Mouse (Mus musculus) embryonic facial prominence, embryonic 12.5 days (tissue): ENCODE results near the gene Itih1. TPM values are rescaled to one million over a fixed set of nuclear protein-coding genes. Genes with fewer than 3 reads are reported as not detected.
A peak's percentile ranks its signal among the peaks of the same experiment; 100 is the strongest.

Experiments
- ATAC-seq: fragments of 200-750 bp; cut with Nextera tagmentation; 2 replicates; pipeline ENCODE4 v1.8.0; 2017; ENCODE audit not compliant: insufficient number of reproducible peaks, insufficient read depth, low FRiP score, low TSS enrichment
- H3K27ac ChIP-seq: fragments of 300-500 bp; sonication (generic); 2 replicates; pipeline ENCODE4 v1.5.1; 2016; ENCODE audit warnings: mild to moderate bottlenecking
- H3K27me3 ChIP-seq: fragments of 300-500 bp; sonication (generic); 2 replicates; pipeline ENCODE4 v1.6.1; 2016; ENCODE audit warnings: mild to moderate bottlenecking, moderate library complexity
- H3K36me3 ChIP-seq: fragments of 300-500 bp; sonication (generic); 2 replicates; pipeline ENCODE4 v1.6.1; 2016; ENCODE audit warnings: mild to moderate bottlenecking
- H3K4me1 ChIP-seq: fragments of 300-500 bp; sonication (generic); 2 replicates; pipeline ENCODE4 v1.6.1; 2016
- H3K4me2 ChIP-seq: fragments of 300-500 bp; sonication (generic); replicated peaks from 2 replicates; pipeline ENCODE4 v1.6.1; 2016; ENCODE audit warnings: mild to moderate bottlenecking, moderate library complexity
- H3K4me3 ChIP-seq: fragments of 300-500 bp; sonication (generic); 2 replicates; pipeline ENCODE4 v1.5.1; 2016; ENCODE audit warnings: mild to moderate bottlenecking
- H3K9ac ChIP-seq: fragments of 300-500 bp; sonication (generic); 2 replicates; pipeline ENCODE4 v1.6.1; 2016; ENCODE audit warnings: mild to moderate bottlenecking, moderate library complexity
- H3K9me3 ChIP-seq: fragments of 300-500 bp; sonication (generic); 2 replicates; pipeline ENCODE4 v1.6.1; 2016; ENCODE audit warnings: mild to moderate bottlenecking, moderate library complexity
- WGBS: fragments of 180-500 bp; shearing (Covaris S2); methylation state at CpG from one replicate; pipeline ENCODE4 v1.1.7; 2016; 5-methylcytosine and 5-hydroxymethylcytosine counted together
- polyA plus RNA-seq: library from polyadenylated mRNA; unstranded; fragments of >200 nt; fragmentation: Nextera tagmentation; extraction: Ambion mirVana; gene quantifications from 2 replicates; pipeline ENCODE4 v1.2.1, GENCODE M21; 2016

Itih1 gene
- polyA plus RNA-seq, 1 experiment from 2014 or later = not detected

DNA sequence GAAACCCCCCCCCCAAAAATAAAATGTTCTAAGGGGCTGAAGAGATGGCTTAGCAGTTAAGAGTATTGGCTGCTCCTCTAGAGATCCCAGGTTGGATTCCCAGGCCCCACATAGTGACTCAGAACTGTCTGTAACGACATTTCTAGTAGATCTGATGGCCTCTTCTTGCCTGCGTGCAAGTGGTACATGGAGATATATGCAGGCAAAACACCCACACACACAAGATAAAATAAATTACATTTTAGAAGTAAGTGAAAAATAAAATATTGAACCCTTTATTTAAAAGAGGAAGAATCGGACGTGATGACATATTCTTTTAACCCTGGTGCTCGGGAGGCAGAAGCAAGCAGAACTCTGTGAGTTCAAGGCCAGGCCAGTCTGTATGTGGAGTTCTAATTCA is 40.5 kb downstream of the Itih1 start:
- H3K9me3 ChIP-seq = no peaks in the 10 kb centered on the region
- no peak overlapping the region for H3K9ac ChIP-seq
- H3K4me2 ChIP-seq = no peak overlapping the region
- no peak for ATAC-seq
- no peaks in the 10 kb centered on the region for H3K36me3 ChIP-seq
- H3K27me3 ChIP-seq = no peaks in the 10 kb centered on the region
- no peak overlapping the region for H3K4me3 ChIP-seq
- 92% methylated on average over 5 of the region's 5 CpGs for WGBS
- H3K4me1 ChIP-seq = no peaks in the 10 kb centered on the region
- H3K27ac ChIP-seq = no peak overlapping the region

DNA sequence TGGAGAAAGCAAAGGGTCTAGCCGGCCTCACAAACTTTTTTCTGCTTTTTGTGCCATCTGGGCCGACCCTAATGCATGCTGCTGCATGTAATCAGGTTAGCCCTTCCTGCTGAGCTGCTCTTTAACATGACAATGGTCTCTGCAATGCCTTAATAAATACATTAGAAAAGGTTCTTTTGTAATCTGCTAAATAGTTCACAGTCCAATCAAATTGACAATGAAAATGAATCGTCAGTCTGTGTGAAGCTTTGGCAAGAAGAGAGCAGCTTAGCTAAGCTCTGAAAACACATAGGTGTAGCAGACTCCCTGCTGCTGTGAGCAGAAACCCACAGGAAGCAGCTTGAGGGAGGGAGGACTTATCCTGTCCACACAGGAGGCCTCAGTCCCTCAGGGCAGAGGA is 43.1 kb downstream of the Itih1 start:
- Histone ChIP-seq H3K36me3 (no peaks in the 10 kb centered on the region), H3K4me2 (no peak overlapping the region), H3K27ac (no peak overlapping the region), H3K9ac (no peak overlapping the region), H3K4me3 (no peak overlapping the region), H3K4me1 (no peaks in the 10 kb centered on the region), H3K9me3 (no peaks in the 10 kb centered on the region), H3K27me3 (no peaks in the 10 kb centered on the region)
- WGBS = 70% methylated on average over 3 of the region's 3 CpGs
- no peak for ATAC-seq

- Histone ChIP-seq H3K4me2 (peak overlapping the region; percentile 25), H3K9me3 (no peaks in the 10 kb centered on the region), H3K36me3 (no peaks in the 10 kb centered on the region), H3K27ac (no peak overlapping the region), H3K27me3 (no peaks in the 10 kb centered on the region), H3K4me1 (peaks cover 8% of the 10 kb centered on the region), H3K4me3 (no peak overlapping the region), H3K9ac (no peak overlapping the region)
- ATAC-seq = no peak
- 11% methylated on average over 8 of the region's 9 CpGs for WGBS
Measured at GRCm38 (mm10) chr14:30888271-30888732, 54.8 kb downstream of the Itih1 start.

- ATAC-seq = no peak
- WGBS = 87% methylated on average over 3 of the region's 3 CpGs
- no peaks in the 10 kb centered on the region for H3K27me3 ChIP-seq
Measured at GRCm38 (mm10) chr14:30886204-30886603, 56.9 kb downstream of the Itih1 start, which contains the start of gene Itih4. TSS of gene Itih4 (plus strand) at chr14:30886476.

DNA sequence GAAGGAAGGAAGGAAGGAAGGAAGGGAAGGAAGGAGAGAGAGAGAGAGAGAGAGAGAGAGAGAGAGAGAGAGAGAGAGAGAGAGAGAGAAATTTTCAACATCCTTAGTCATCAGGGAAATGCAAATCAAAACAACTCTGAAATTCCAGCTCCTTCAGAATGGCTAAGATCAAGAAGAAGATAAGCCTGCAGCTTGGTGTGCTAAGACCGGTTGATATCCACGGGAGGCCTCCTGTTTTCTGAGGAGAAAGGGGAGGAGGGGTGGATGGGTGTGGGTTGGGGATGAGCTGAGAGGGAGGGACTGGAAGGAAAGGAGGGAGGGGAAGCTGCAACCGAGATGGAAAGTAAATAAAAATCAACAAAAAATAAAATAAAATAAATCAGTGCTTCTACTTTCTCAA is 57.8 kb downstream of the Itih1 start:
- Histone ChIP-seq H3K4me2 (no peak overlapping the region), H3K4me3 (no peak overlapping the region), H3K27me3 (no peaks in the 10 kb centered on the region), H3K9ac (no peak overlapping the region), H3K9me3 (no peaks in the 10 kb centered on the region), H3K4me1 (peaks cover 8% of the 10 kb centered on the region), H3K36me3 (no peaks in the 10 kb centered on the region), H3K27ac (no peak overlapping the region)
- 5% methylated on average over 3 of the region's 3 CpGs for WGBS
- no peak for ATAC-seq

More at GRCm38 (mm10) chr14:30886204-30886603, 56.9 kb downstream of the Itih1 start, which contains the start of gene Itih4:
- H3K36me3 ChIP-seq = no peaks in the 10 kb centered on the region
- H3K4me2 ChIP-seq = no peak within 1 kb of the TSS
- no peak within 1 kb of the TSS for H3K9ac ChIP-seq
- H3K4me3 ChIP-seq = no peak within 1 kb of the TSS
- H3K27ac ChIP-seq = no peak within 1 kb of the TSS
- peaks cover 8% of the 10 kb centered on the region for H3K4me1 ChIP-seq
- H3K9me3 ChIP-seq = no peaks in the 10 kb centered on the region

DNA sequence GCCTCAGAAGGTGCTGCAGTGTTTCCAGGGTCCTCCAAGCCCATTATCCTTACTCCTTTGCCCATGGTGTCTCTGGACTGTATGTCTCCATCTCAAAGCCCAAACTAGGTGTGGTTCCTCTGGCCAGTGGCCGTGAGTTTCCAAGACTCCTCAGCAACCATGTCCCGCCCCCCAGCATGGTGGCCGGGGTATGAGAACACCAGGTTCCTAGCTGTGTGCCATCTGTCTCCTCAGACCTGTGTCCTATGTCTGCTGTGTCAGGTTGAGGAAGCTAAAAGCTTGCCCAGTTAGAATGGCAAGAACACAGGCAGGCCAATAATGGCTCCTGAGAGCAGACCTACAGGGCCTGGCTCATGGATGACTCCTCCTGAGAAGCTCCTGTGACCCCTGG is 61.4 kb downstream of the Itih1 start:
- ATAC-seq = no peak

DNA sequence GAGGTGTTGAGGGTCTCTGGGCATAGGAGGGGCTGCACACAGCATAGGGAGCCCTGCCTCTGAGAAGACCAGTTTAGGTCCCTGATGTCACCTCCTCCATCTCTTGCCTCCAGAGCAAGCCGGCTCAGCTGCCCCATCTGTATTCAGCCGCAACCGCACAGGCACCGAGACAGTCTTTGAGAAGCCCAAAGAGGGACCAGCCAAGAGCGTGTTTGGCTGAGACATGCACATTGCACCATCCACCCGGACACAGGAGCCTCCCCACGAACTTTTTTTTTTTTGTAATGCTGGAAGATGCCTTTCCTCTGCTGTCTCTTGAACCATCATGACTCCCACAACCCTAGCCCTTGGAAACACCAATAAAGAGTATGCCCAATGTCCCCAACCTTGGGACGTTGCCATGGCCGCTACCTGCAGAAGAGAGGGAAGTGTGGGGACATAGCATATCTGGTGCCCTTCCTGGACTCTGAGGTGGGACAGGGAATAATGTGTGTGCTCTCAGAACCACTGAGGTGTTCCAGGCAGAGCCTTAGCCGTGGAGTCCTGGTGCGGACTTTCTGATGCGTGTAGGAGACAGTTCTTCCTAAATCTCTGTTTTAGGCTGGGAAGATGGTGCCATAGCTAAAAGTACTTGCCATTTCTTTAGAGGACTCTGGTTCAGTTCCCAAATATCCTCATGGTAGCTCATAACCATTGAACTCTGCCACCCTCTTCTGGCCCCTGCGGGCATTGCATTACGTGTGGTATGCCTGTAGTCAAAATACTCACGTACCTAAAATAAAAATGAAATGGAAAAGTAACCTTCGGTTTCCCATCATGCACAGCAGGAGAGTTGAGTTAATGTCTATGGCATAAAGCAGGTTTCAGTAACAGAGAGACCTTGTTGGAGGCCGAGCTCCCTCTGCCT is 62.0 kb downstream of the Itih1 start:
- WGBS = 84% methylated on average over 17 of the region's 17 CpGs
- no peak overlapping the region for H3K9ac ChIP-seq
- H3K27ac ChIP-seq = no peak overlapping the region
- H3K27me3 ChIP-seq = no peaks in the 10 kb centered on the region
- no peak for ATAC-seq
- no peak overlapping the region for H3K4me2 ChIP-seq
- peaks cover 11% of the 10 kb centered on the region for H3K4me1 ChIP-seq
- peaks cover 8% of the 10 kb centered on the region for H3K36me3 ChIP-seq
- no peaks in the 10 kb centered on the region for H3K9me3 ChIP-seq
- H3K4me3 ChIP-seq = no peak overlapping the region

More for the DNA sequence above, 61.4 kb downstream of the Itih1 start:
- H3K9me3 ChIP-seq = no peaks in the 10 kb centered on the region
- no peak overlapping the region for H3K4me3 ChIP-seq
- H3K27ac ChIP-seq = no peak overlapping the region
- H3K9ac ChIP-seq = no peak overlapping the region
- peaks cover 11% of the 10 kb centered on the region for H3K4me1 ChIP-seq
- WGBS = 92% methylated on average over 3 of the region's 3 CpGs
- no peaks in the 10 kb centered on the region for H3K27me3 ChIP-seq
- H3K36me3 ChIP-seq = peaks cover 7% of the 10 kb centered on the region; the same call in 1 of the 2 replicates
- H3K4me2 ChIP-seq = no peak overlapping the region

DNA sequence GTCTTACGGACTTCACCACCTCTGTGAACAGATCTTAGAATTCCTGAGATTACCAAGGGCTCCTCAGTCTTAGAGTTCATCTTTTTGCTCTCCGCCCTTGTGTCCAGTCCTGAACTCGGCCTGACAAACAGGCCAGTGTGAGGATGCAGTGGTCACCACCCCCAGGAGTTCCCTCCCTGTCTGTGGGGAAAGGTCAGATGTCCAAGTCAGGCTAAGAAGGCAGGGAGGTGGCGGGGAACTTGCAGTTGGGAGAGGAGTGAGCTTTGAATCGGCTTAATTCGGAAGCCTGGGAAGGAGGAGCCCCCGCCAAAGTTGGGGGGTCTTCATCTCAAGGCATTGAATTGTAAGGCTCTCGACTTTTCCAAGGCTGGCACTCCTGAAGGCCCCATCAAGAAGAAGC is 62.8 kb downstream of the Itih1 start:
- Histone ChIP-seq H3K36me3 (peaks cover 16% of the 10 kb centered on the region), H3K27ac (no peak overlapping the region)
- WGBS = 67% methylated on average over 8 of the region's 8 CpGs

DNA sequence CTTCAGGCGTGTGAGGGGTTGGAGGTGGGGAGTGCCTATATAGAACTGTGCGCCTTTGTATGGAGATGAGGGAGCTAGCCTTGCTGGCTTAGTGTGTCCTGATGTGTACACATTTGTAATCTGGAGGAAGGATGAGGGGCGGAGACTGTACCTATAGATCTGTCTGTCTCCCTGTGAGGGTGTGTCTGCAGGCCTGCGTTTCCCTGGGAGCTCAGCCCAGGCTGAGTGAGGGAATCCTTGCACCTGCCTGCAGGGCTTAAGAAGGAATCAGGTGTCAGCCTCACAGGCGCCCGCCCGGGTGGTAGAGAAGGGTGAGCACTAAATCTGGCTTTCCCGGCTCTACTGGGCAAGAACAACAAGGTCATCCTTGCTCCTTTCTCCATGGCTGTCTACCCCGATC is 63.3 kb downstream of the Itih1 start:
- Histone ChIP-seq H3K27me3 (no peaks in the 10 kb centered on the region), H3K9me3 (no peaks in the 10 kb centered on the region), H3K4me1 (peaks cover 11% of the 10 kb centered on the region), H3K4me2 (no peak overlapping the region), H3K9ac (no peak overlapping the region), H3K27ac (peak overlapping the region; percentile 26; the same call in 1 of the 2 replicates), H3K36me3 (peaks cover 18% of the 10 kb centered on the region), H3K4me3 (no peak overlapping the region)
- peak; percentile 57; the same call in 1 of the 2 replicates for ATAC-seq
- 43% methylated on average over 9 of the region's 9 CpGs for WGBS

More for the DNA sequence above, 62.8 kb downstream of the Itih1 start:
- Histone ChIP-seq H3K4me1 (peaks cover 11% of the 10 kb centered on the region), H3K4me2 (no peak overlapping the region), H3K9ac (no peak overlapping the region), H3K27me3 (no peaks in the 10 kb centered on the region), H3K4me3 (no peak overlapping the region), H3K9me3 (no peaks in the 10 kb centered on the region)
- no peak for ATAC-seq

Other genes with a start within 250 kb of the Itih1 start
- gene Sfmbt1, start 228.4 kb downstream of the Itih1 start, polyA plus RNA-seq = 17.0 and 17.9 TPM in 2 replicates
- gene Tmem110, start 117.7 kb downstream of the Itih1 start, polyA plus RNA-seq = 39.2 and 41.4 TPM in 2 replicates
- 2.5 and 4.3 TPM in 2 replicates for gene Mustn1, start 64.1 kb downstream of the Itih1 start, polyA plus RNA-seq
- not detected in 2 replicates for gene Itih4, start 56.8 kb downstream of the Itih1 start, polyA plus RNA-seq
- gene Itih3, start 19.5 kb downstream of the Itih1 start, polyA plus RNA-seq = 0.28 and 0.46 TPM in 2 replicates
- gene Nek4, start 8.1 kb upstream of the Itih1 start, polyA plus RNA-seq = 16.1 and 19.0 TPM in 2 replicates
- 61.2 and 67.4 TPM in 2 replicates for gene Glt8d1, start 58.1 kb upstream of the Itih1 start, polyA plus RNA-seq
- gene Spcs1, start 58.4 kb upstream of the Itih1 start, polyA plus RNA-seq = 337 and 341 TPM in 2 replicates
- gene Pbrm1, start 75.8 kb upstream of the Itih1 start, polyA plus RNA-seq = 176 and 178 TPM in 2 replicates
- gene Gnl3, start 75.9 kb upstream of the Itih1 start, polyA plus RNA-seq = 99.5 and 121 TPM in 2 replicates
- 59.1 and 64.8 TPM in 2 replicates for gene Smim4, start 185.7 kb upstream of the Itih1 start, polyA plus RNA-seq
- gene Nt5dc2, start 187.8 kb upstream of the Itih1 start, polyA plus RNA-seq = 455 and 459 TPM in 2 replicates
- gene Stab1, start 225.4 kb upstream of the Itih1 start, polyA plus RNA-seq = 28.4 and 29.6 TPM in 2 replicates